Mouse (Mus musculus): ENCODE data around the gene Vmn1r87.
"Not testable (repeated sequence)": the region's sequence is repeated elsewhere in the genome, so short reads cannot be mapped to it uniquely, and the experiment has no call there.

Vmn1r87 gene

GRCm38 (mm10) chr7:13140057-13140456 is at the start of gene Vmn1r87:
TSS of gene Vmn1r87 (minus strand) at chr7:13140157.
- DNase-seq (ENCODE audit: low read depth, low spot score): no peak

DNA sequence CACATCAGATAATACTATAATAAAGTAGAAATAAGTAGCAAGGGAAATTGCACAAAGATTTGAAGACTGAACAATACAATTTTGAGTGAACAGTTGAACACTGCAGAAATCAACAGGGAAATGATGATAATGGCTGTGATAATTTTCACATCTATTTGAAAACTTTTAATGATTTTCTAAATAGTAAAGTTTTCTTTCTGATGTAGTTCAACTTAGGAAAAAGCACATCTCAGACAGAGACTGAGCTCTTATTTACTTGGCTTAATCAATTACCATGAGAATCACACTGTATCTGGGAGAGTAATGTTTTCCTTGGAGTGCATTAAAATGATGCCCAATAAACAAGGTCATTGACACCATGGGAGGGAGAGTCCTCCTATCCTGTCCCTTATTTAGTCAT is 19.3 kb upstream of the Vmn1r87 start, which contains the start of gene Vmn1r88:
Gene Vmn1r88 (plus strand): TSS at position 301 of the 400 bp plus-strand sequence.
- DNase-seq (ENCODE audit: low read depth, low spot score): no peak

DNA sequence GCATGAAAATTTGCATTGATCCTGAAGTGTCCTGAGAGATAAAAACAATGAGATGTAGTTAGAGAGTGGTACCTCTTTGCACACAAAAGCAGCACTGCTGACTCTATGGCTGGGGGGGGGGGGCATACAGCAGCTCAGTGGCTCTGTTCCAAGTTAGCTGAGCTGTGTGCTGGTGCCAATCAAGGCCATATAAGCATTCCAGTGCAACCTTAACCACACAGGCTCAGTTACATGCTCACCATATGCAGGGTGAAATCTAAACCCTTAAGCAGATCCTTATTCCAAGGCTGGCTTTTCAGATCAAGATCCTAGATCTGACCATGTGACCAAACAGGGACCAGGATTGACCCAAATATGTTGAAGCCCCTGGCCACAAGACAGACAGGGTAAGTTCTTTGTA is 2.6 kb downstream of the Vmn1r87 start:
- DNase-seq (ENCODE audit: low read depth, low spot score): no peak

GRCm38 (mm10) chr7:13131856-13132255 is 8.1 kb downstream of the Vmn1r87 start:
- DNase-seq (ENCODE audit: low read depth, low spot score): no peak

DNA sequence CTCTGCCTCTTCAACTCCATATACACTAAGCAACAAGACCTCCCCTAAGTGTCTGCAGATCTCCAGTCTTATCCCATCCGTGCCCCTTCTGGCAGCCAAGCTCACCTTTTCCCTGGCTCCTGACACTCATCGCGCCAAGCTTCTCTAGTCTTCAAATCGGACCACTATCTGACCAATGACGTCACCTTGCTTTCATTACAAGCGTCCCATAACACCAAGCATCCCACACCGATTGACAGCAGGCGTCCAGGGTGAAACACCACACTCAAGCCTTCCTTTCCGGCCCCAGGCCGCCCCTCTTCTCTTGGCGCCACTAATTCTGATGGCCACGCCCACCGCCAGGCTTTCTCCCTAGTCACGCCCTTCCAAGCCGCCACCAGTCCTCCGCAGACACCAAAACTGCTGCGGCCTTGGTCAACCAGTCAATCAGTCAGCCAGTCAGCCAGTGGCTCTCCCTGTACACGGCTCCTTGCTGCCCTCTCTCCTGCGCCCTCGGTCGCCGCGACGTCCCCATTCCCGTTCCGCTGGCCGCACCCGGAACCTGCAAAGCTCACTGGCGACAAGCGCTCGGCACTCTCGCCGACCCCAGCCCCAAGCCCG is 16.3 kb downstream of the Vmn1r87 start:
- not testable (repeated sequence) for DNase-seq (ENCODE audit: low read depth, low spot score)

GRCm38 (mm10) chr7:13119817-13120216 is 20.1 kb downstream of the Vmn1r87 start, which contains the start of gene Vmn1r86:
TSS of gene Vmn1r86 (minus strand) at chr7:13119917.
- DNase-seq (ENCODE audit: low read depth, low spot score): no peak

DNA sequence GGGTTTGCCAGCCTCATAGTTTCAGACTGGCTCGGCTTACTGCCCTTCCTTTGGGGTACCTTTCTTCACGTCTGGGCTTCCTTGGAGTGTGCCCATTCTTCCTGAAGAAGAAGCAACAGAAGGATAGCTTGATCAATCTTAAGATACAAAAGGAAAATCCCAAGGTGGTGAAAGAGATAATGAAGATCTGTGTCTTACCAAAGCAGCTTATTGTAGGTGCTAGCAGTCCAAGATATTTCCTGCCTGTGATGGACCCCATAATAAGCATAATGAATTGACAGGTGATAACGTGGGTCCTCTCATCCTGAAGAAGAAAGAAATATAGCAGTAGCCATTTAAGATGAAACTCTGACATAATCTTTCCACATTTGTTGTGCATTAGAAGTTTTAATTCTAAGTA is 44.9 kb downstream of the Vmn1r87 start, which contains the start of gene Vmn1r85:
Gene Vmn1r85 (minus strand): TSS at position 101 of the 400 bp plus-strand sequence.
- no peak for DNase-seq (ENCODE audit: low read depth, low spot score)
